Mouse (Mus musculus) lung, postnatal 10 days (tissue): ENCODE measurements around the gene Csrp2.

Source experiments
- DNase-seq: peaks from one replicate; pipeline ENCODE4 v3.0.0; 2021

The Csrp2 gene

DNA sequence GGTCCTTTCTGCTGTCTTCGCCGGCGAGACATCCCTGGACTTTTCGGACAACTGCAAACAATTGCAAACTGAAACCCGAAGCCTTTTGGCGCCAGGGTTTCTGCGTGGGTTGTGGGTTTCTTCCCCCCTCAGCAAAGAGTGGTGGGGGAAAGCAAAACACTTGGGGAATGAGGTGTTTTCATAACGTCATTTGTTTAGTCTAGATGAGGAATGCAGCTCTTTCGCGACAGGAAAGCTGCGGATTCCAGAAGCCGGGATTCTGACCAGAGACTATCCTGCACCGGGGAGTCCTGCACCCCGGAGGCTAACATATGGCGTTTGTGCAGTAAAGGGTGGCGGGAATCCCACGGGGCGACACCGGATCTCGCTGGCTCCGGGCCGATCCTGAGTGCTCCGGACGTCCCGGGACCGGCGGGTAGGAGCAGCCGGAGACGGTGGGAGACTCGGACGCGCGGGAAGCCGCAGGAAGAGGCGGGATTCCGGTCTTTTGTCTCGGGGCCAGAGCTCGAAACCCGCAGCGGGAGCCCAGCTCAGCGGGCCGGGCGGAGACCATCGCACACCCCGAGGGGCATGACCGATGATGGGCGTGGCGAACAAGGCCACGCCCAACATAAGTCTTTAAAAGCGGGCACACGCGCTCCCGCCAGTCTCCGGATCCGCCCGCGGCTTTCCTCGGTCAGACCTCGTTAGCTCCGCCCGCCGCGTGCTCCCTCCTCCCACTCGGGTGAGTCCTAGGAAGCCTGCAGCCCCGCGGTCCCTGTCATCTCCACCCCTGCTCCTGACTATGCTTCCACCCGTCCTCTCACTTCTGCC is at the start of gene Csrp2:
Csrp2 (plus strand) TSS at position 259 of the 813 bp plus-strand sequence.
- peak; percentile 95 for DNase-seq

DNA sequence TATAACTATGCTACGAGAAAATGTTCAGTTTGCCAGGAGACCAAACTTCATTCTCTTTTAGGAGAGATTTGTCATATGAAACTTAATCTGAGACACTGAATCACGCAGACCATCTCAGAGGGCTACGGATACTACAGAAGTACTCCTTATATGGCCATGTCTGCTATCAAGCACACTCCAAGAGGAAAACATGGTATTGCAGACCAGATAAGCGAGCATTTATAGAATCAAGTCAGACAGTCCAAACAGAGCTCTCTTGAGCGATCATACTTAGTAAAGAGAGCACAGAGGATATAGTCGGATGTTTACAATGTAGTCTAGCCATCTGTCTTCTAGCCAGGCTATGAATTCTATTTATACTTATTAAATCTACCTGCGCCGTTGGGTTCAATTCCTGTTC is 44.7 kb upstream of the Csrp2 start:
- DNase-seq = no peak

DNA sequence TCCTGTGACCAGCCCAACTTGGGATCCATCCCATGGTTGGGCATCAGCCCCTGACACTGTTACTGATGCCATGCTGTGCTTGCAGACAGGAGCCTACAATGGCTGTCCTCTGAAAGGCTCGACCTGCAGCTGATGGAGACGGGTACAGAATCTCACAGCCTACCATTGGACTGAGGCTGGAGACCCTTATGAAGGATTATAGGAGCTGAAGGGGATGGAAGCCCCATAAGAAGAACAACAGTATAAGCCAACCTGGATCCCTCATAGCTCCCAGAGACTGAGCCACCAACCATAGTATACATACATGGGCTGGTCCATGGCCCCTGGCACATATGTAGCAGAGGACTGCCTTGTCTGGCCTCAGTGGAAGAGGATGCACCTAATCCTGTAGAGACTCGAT is 42.6 kb upstream of the Csrp2 start:
- no peak for DNase-seq

DNA sequence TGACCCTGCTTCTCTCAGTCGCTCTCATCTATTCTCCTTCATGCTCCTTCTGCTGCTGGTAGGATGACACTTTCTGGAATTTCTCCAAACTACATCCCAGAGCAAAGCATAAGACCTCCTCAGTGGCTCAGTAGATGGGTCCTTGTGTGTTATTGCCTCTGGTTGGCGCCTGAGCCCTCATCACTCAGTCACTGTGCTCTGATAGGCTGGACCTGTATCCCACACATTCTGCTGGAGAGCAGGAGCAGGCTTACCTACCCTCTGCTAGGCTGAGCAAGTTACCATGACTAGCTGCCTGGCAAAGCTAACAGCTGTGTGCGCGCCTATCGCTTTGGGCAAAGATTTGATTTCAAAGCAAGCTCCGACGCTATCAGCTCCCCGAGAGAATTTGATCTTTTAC is 41.7 kb upstream of the Csrp2 start:
- DNase-seq = no peak

DNA sequence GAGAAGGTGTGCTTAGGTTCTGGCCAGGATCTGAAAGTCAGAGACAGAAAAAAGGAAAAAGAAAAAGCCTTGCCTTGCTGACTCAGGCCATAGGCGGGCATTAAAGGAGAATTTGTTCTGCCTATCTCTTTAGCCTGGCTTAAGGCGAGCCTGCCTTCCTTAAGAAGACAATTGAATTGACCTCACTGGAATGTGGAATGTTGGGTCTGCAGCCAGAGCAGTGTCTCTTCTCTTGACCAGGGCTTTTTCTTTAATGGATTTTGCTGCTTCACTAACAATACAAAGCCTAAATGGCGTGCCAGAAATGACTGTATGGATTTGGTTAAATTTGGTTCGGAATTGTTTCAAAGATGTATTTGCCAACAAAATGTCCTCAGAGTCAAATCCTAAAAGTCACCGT is 40.9 kb upstream of the Csrp2 start:
- peak; percentile 19 for DNase-seq

DNA sequence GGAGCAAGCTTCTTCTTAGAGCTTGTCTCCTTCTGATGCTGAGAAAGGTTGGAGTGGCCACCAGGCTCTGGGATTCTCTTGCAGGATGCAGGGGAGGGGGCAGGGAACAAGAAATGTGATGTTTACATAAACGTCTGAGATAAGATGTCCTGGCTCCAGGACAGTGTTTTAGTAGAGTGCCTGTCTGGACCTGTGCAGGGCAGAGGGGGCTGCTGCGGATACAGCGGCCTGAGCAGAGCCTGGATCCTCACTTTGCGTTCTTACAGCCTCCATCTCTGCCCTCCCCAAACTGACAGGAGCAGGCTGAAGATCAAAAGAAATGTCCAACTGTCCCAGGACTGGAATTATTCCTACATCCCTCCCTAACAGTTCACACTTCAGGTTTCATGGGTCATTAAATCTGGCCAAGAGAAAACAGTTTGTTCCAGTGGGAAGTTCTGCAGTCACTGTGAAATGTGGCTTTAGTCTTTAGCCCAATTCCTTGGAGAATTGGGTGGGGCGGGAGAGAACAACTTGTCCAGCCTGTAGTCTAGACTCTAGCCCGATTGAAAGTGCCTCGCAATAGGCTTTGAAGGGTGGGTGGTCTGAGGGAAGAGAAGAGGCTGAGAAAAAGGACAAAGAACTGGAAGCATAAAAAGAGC is 40.0 kb upstream of the Csrp2 start:
- DNase-seq = peak; percentile 64

DNA sequence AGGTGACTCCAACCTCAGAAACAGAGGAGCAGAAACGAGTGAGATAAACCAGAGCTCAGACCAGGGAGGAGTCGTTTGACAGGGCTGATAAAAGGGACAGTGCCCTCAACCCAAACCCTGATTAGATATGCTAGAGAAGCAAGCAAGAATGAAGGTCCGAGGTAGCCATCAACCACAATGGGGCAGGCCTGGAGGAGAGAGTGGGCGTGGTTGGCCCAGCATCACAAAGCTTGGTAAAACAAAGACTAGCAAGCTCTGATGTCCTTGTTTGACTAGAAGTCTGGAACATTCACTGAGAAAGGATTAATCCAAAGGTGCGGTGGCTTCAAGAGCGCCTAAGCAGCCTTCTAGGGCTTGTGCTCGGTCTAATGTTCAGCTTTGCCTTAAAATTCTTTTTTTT is 38.2 kb upstream of the Csrp2 start:
- DNase-seq = no peak

DNA sequence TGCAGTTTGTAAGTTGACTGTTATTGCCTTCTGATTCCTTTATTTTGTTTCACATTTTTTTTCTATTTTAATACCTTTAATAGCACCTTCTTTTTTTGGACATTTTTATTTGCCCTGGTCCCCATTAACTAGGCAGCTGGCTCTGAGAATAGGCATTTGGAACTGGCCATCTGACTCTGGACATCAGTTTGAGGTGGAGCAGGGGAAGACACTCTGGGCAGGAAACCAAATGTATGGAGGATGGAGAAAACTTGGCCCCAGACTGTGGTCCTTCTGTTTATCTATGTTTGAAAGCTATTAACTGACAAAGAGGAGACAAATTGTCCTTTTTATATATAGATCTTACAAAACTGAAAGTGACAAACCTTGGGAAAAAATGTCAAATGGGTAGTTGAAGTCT is 36.9 kb upstream of the Csrp2 start:
- no peak for DNase-seq

DNA sequence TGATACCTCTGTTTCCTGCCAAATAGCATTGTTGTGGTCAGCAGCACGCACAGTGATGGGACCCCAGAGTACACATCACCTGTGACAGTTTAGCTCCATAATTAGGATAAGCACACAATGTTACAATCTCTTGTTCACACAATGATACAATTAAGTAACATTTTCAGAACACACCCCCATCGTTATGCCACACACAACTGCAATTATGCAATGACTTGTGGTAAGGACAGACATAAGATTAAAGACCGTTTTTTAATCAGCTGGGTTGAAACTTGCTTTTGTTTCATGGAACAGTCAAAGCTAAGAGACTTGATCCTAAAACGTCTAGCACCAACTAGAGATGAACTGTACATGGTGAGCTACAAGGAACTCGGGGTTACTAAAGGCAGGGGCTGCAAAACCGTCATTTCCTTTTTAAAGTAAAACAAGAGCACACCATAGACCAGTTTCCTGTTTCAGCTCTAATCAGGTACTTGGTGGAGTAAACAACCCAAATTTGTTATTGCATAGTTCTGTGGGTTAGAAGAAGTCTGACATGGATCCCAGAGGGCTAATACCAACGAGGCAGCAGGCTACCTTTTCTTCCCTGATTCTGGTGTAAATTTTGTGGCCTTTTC is 28.8 kb upstream of the Csrp2 start:
- DNase-seq = no peak

DNA sequence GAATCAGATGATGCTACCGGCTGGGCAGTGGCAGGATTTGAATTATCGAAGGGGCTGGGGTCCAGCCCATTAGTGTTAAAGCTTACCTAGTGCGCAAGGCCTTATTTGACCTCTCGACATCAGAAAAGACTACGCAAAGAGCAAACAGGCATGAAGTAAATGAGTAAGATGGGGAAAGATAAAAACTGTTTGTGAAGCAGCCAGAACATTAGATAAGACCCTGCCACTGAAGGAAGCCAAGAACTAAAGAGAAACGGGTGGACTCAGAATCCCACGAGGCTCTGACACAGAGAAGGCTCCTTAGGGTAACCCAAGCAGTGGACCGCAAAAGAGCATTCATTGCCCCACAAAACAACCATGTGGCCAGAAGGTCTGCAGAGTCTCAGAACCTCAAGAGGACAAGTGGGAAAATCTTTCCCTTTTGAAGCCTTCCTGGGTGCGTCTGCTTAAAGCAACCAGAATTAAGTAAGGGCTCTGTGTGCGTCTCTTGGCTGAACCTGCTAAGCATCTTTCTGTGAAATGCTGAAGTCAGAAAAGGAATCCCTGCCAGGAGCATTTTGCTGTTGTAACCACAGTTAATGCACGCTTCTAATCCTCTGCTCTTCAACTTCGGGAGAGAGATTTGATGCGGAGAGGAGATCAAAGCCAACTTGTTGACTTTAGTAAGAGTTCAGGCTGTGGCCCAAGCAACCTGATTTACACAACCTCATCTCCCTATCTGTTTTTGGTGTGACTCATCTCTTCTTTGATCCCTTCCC is 19.7 kb upstream of the Csrp2 start:
- no peak for DNase-seq

DNA sequence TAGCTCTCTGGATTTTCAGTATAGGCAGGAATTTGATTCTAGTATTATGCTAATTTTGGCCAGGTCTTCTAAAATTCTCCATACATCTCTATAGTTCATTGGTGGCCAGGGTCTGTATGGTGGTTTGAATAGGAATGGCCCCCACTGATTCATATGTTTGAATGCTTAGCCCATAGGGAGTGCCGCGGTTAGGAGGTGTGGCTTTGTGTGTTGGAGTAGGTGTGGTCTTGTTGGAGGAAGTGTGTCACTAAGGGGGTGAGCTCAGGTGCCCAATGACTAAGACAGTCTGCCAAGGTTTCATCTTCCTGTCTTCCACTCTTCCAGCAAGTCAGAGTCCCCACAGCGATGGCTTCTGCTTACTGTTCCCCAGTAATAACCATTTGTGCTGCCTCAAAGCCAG is 15.7 kb upstream of the Csrp2 start:
- no peak for DNase-seq

DNA sequence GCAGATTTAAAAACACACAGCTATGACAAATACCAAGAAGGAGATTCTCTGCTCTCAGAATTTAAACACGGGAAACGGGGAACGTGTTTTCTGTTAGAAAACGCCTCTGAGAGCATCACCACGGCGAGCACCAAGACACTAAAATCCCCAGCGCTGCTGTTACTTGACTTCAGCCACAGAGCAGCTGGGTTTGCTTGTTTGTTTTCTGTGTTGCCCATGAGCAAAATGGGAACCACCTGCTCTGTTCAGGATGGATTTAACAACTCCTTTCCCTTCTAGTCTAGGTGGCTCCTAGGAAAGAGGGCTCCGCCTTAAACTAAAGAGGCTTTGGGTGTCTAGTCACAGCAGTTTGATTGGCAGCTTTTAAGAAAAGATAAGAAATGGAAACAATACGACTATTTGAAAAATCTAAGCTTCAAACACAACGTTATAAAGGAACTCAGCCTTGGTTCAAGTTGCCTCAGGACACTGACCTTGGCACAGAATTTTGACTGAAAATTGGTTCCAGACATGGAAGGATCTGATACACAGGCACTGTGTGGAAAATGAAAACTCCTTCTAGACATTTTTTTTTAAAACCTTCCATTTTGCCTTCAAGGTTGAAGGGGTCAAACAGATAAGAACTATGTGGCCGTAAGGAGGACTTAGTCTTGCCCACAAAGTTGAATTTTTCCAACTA is 2.8 kb upstream of the Csrp2 start:
- no peak for DNase-seq

DNA sequence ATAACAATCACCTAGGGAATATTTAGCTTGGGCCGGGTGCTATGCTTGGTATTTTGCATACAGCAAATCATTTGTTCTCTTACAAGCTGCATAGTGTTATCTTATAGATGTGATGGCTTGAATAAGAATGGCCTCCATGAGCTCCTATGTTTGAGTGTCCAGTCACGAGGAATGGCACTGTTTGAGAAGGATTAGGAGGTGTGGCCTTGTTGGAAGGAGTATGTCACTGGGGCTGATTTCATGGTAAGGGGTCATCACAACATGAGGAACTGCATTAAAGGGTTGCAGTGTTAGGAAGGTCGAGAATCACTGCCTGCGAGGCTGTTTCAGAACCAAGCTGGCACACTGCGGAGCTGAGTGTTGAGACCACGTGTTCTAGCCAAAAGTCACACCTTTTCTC is 2.1 kb upstream of the Csrp2 start:
- DNase-seq = no peak

DNA sequence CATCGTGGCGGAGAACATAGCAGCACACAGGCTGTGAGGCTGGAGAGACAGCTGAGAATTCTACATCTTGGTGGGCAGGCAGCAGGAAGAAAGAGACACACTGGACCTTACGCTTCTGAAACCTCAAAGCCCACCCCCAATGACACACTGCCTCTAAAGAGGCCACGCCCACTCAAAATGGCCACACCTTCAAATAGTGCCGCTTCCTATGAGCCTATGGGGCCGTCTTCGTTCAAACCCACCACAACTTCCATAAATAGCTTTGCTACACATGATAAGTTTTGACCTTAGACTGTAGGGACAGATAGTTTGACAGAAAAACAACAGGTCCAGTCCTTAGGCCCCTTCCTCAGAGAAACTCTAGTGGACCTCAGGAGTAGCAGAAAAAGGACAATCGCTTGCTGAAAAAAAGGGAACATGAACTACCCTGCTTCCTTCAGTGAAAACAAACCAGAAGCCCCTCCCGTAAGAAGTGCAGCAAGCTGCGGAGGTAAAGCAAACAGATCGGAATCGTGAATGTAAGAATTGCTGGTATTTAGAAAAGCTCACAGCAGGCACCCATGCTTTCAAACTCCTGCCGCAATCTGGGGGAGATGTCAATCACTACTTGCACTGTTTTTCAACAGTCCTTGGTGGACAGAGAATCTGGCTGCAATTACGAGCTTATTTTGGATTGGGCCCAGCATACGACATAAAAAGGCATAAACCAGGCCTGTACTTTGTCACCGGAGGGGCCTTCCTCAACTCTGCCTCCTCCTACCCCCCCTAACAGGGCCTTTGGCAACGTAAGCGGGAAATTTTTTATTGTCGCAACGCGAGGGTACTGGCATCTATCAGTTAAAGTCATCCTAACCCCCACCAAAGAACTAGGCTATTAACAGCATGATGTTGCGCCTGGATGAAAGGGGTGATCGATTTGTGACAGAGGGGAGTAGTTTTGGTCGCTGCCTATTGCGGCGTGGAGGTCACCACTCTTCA is 886 bp upstream of the Csrp2 start:
- peak; percentile 50 for DNase-seq

DNA sequence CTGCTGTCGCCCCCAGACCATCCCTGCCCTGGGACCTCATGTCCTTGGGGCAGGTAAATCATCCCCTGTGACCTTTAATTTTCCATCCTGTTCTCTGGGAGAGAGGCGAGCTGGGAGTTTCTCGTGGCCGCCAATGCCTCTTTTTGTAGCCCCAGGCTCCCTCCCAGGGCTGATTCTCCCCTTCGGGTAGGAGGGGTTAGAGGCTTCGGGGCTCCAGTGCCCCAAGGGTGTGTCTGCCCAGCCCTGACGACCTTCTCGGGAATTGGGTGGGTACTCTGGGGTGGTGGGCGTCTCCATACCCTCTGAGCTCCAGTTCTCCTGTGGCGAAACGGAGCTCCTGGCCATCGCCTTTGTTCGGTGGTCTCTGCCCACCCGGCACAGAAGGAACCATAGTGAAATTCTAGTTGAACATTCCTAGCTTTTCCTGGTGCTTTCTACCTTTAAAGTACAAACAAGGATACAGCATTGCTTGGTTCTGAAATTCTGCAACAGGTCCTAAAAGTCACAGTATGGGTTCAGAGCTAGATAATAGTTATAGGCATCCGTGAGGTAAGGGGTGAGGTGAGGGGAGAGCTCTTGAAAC is 870 bp downstream of the Csrp2 start:
- no peak for DNase-seq

DNA sequence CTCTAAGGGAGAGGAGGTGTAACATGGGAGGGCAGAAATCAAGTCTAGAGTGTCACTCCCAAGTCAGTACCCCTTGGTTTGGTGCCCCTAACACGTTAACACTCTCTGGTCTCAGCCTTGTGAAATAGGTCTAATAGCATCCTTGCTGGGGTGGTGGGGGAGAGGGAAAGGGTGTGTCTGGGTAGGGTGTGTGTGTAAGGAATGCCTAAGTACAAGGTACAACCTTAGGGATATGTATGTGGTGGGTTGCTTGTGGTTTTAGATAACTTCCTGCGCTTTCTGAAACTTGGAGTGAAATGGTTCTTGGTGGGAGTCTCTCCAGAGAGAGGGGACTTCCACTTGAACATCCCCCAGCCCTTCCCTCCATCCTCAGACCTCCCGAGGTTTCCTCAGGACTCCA is 2.3 kb downstream of the Csrp2 start:
- no peak for DNase-seq

DNA sequence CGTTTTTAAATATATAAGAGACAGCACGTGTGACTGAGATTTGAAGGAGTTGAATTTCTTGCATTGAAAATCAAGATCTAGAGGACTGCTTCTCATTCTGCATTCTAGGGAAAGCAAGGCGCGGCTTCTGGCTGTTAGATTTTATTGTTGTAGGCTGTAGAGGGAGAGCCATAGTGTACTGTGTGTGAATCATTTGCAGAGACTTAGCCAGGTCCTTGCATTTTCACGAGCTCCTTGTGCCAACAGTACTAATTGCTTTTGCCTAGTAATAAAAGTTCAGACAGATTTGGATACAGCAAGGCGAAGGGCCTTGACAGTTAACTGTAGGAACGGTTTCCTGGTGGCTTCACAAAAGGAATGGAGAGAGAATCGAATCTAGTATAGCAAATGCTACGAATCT is 3.0 kb downstream of the Csrp2 start:
- DNase-seq = no peak

DNA sequence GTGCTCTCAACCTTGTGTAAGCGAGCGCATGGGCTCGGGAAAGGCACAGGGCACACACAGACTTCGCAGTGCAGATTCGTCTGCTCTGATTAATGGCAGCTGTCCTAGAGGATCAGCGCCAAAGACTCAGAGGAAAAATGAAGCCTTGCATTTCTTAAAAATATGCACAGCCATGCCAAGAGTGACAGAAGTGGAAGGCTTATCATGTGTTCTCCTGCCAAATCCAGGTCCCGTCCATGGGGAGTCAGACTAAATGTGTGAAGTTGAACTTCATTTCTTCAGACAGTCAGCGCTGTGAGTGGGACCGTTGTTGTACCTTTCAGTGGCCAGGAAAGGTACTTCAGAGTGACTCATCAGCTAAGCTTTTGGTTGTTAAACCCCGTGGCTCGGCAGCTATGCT is 7.9 kb downstream of the Csrp2 start:
- peak; percentile 58 for DNase-seq

DNA sequence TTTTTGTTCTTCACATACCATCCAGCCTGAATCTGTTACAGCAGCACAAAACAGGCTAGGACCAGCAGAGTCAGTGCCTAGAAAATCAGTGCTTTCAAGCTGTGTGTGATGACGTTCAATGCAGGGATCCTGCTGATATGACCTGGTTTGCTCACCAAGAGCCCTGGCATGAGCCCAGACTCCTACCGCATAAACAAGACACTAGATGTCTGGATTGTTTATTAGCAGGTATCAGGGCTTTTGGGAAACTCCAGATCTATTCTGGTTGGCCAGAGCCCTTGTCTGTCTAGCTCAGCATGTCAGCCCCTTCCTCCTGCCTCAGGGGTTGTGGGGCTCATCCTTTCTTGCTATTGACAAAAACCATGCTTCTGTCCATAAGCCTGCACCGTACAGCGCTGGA is 10.2 kb downstream of the Csrp2 start:
- peak; percentile 28 for DNase-seq

DNA sequence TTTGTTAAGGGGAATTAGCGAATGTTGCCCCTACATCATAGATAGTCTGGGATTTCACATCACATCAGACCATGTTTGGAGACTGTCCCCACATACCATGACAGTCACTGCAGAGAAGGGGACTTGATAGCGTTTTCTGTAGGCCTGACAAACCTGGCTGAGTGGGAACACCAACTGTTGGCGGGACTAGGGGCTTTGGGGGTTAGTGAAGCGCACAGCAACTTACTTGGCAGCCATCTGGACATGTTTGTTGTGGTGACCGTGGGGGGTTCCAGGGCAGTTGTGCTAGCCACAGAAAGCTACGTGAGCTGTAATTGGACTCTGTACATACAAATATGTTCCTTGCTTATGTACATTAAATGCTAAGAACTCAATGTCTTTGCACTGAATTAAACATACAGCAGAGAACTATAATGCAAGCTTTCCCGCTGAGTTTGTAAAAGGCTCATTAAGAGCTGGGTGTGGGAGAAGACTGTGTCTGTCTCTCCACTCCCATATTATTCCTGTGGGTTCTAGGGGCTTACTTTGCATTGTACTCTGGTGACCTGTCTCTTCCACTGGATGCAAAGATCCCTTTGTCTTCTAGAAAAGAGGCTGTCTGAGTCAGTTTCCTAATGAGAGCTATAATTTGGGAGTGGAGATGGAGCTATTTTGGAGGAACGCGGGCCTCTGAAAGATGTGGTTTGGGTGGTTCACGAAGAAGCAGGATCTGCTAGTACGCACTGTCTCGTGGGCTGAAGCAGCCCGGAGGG is 11.7 kb downstream of the Csrp2 start:
- DNase-seq = no peak
